Mouse (Mus musculus): Measurements from ENCODE around the gene Heg1. TPM values are rescaled to one million over a fixed set of nuclear protein-coding genes. Genes with fewer than 3 reads are reported as not detected.

Gene Heg1
- total RNA-seq, 2 experiments from 2014 or later: 1.8 to 12.2 TPM

DNA sequence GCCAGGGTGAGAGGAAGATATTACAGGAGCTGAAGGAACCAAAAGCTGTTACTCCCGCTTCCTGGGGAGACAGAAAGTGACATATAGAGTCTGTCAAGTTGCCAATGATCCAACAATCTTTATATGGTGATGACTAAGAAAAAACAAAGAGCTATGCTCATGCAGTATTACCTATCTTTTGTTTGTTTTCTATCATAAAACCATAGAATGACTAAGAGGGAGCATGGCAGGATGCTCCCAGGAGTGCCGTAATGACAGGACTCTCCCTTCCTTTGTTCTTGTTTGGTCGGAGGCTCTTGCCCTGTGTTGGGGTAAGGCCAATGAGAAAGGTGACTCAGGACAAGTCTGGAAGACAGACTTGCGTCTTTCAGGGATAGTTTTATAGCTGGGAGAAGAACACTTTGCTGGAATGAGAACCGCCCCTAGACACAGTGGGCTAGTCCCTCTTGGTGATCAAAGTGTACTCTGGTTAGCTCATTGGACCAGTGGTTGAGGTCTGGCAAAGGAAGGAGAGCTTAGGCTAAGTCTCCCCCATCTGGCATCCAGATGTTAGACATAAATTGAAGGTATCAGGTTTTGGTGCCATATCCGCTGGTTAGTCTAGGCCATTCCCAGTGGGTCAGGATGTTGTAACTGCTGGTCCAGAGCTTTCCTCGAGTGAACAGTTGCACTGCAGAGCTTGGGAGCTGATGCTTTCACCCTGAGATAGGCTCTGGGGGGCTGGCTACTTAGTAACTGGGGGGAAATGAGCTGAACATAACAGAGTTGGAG lies 55.0 kb downstream of the Heg1 start:
- ATAC-seq (replicated peaks; ENCODE audit: low FRiP score, poor library complexity, severe bottlenecking): no peak

GRCm38 (mm10) chr16:33739802-33740201 lies 55.6 kb downstream of the Heg1 start:
- no peak for ATAC-seq (replicated peaks; ENCODE audit: low FRiP score, poor library complexity, severe bottlenecking)

- ATAC-seq (replicated peaks; ENCODE audit: low FRiP score, poor library complexity, severe bottlenecking): no peak
Measured at GRCm38 (mm10) chr16:33740416-33740815, 56.2 kb downstream of the Heg1 start.

DNA sequence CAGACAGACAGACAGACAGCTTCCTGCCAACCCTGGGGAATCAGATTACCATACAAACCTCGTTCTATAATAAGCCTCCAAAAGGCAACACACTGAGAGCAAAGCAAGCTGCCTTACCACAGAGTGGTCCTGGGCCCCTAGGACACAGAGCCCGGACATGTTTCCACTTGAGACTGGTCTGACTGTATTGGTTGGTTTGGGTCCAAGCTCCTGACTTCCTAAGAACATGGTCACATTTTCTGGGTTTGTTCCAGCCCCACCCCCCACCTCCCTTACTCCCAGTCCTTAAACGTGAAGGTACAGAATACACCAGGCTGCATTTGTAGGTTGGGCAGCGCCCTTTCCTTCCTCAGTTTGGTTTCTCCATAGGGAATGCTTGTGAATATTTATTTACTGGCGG lies 57.6 kb downstream of the Heg1 start:
- no peak for ATAC-seq (replicated peaks; ENCODE audit: low FRiP score, poor library complexity, severe bottlenecking)

GRCm38 (mm10) chr16:33742233-33742632 lies 58.1 kb downstream of the Heg1 start:
- ATAC-seq (replicated peaks; ENCODE audit: low FRiP score, poor library complexity, severe bottlenecking): no peak

DNA sequence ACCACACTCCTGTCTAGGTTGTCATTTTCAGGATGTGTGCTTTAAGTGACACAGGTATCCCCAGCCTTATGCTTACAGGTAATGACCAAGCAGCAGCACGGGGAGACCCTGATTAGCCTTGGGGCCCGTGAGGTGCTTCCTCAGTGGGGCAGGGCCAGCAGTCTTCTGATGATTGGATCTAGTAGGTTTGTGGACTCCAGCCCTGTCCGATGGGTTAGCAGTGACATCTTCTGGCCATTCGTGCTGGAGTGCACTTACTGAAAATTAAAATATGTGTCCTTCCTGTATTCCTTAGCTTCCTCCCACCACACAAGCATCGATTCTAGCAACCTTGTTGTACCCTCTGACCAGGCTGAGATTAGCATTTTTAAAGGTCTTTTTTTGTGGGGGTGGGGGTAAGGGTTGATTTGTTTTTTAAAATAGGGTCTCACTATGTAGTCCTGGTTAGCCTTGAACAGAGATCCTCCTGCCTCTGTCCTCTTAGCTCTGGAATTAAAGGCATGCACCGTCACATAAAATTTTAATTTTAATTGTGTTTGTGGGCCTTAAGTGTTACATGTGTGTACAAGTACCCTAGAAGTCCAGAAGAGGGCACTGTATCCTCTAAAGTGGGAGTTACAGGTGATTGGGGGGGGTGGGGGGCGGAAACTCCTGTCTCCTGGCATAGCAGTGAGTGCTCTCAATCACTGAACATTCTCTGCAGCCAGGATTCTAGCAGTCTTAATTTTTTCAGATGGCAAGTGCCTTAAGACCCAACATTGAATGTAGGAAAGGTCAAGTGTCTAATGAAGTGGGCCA lies 60.7 kb downstream of the Heg1 start:
- no peak for ATAC-seq (replicated peaks; ENCODE audit: low FRiP score, poor library complexity, severe bottlenecking)

GRCm38 (mm10) chr16:33745457-33745856 lies 61.3 kb downstream of the Heg1 start:
- no peak for ATAC-seq (replicated peaks; ENCODE audit: low FRiP score, poor library complexity, severe bottlenecking)

GRCm38 (mm10) chr16:33746074-33746676 lies 62.0 kb downstream of the Heg1 start:
- no peak for ATAC-seq (replicated peaks; ENCODE audit: low FRiP score, poor library complexity, severe bottlenecking)

DNA sequence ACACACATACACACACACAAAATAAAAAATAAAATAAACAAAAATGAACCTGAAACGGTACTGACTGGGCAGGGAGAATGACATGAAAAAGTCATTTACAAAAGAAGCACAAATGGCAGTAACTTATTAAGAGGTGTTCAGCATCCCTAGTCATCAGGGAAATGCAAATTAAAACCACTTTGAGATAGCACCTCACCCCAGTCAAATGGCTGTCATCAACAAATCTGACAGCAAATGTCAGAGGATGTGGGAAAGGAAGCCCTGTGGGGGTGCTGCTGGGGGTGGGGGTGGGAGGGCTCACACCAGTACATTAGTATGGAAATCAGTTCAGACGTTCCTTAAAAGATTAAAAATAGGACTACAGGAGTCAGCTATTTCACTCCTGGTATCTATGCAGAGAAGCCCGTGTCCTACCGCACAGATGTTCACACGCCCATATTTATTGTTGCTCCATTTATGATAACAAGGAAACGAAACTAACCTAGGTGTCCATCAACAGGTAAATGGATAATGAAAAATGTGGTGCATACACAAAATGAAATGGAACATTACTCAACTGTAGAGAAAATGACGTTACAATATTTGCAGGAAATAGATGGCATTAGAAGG lies 63.3 kb downstream of the Heg1 start:
- no peak for ATAC-seq (replicated peaks; ENCODE audit: low FRiP score, poor library complexity, severe bottlenecking)

DNA sequence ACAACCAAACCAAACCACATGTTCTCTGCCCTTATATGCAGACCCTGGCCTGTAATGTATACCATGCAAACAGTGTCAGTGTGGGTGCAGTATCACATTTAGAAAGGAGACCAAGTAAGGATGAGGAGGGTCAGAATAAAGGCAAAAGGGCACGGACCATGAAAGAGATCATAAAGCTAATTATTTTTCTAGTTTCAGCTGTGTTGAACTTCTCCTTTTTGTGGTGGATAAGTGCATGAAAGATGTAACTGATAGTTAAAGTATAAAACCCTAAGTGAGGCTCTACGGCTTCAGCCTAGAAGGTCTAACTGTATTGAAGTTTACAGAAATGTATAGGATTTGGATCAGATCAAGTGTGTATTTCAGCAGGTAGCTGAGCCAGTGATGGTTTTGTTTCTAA lies 63.8 kb downstream of the Heg1 start:
- ATAC-seq (replicated peaks; ENCODE audit: low FRiP score, poor library complexity, severe bottlenecking): no peak

DNA sequence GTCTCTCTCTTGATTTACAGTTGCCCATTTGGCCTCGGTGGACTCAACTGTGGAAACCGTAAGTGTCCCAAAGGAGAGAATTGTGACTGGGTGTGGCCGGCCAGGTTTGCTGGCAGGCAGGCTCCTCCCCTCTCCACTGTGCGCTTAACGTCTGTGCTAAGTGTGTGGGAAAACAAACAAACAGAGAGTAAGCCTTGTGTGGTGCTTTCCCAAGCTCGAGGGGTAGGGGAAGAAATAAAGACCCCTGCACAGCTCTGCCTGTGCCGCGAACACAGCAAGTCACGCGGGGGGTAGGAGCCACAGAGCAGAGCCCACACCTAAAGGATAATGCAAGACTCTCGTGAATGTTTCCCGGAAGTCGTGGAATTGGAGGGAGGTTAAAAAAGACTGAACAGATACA lies 67.0 kb downstream of the Heg1 start:
- ATAC-seq (replicated peaks; ENCODE audit: low FRiP score, poor library complexity, severe bottlenecking): peak; percentile 67

GRCm38 (mm10) chr16:33751590-33751989 lies 67.4 kb downstream of the Heg1 start:
- ATAC-seq (replicated peaks; ENCODE audit: low FRiP score, poor library complexity, severe bottlenecking): peak; percentile 50

DNA sequence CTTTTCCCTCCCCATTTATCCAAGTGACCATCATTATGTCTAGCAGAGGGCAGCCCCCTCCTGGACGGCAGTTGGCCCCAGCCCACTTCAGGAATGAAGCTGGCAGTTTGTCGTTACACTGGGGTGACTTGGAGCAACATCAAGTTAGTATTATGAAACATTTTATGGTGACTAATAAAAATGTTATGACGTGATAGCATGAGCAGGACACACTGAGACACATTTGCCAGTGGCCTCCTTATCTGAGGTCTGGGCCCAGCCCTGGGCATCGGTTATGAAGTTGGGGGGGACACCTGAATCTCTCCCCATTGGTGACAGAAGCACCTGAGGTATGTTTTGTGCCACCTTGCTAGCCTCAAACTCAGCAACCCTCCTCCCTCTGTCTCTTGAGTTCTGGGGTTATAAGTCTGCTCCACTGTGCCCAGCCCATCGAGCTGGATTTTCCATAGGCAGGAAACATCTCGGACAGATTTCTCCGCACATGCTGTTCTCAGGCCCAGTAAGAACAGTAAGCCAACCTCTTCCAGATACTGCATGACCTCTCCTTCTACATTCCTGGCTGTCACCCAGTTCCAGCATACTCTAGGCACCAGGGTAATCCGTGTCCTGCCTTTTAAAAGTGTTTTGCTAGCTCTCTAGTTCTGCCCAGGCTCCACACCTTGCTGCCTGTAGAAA lies 68.9 kb downstream of the Heg1 start:
- ATAC-seq (replicated peaks; ENCODE audit: low FRiP score, poor library complexity, severe bottlenecking): no peak

GRCm38 (mm10) chr16:33755293-33755692 lies 71.1 kb downstream of the Heg1 start:
- ATAC-seq (replicated peaks; ENCODE audit: low FRiP score, poor library complexity, severe bottlenecking): 0 out of 2 replicates have a peak, but pooled peaks have one; percentile 46

DNA sequence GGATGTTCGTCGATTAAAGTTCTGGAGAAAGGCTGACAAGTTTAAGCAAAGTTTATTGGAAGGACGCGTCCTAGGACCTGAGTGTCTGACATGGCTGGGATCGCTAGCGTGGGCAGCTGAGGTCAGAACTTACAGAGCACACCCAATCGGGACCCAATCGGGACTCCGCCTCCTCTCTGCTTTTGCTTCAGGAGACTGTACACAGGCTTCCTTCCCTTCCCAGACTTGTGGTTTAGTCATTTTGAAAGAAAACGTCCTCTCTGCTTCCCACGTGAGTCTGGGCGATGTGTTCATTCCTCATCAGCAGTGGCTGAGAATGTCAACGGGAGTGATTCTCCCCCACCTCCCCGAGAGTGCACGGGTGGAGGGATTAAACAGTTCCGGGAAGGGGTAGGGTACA lies 71.8 kb downstream of the Heg1 start:
- peak; percentile 84 for ATAC-seq (replicated peaks; ENCODE audit: low FRiP score, poor library complexity, severe bottlenecking)

- peak; percentile 43 for ATAC-seq (replicated peaks; ENCODE audit: low FRiP score, poor library complexity, severe bottlenecking)
Measured at GRCm38 (mm10) chr16:33756396-33756795, 72.2 kb downstream of the Heg1 start.

- ATAC-seq (replicated peaks; ENCODE audit: low FRiP score, poor library complexity, severe bottlenecking): no peak
Measured at GRCm38 (mm10) chr16:33759207-33759606, 75.0 kb downstream of the Heg1 start.

DNA sequence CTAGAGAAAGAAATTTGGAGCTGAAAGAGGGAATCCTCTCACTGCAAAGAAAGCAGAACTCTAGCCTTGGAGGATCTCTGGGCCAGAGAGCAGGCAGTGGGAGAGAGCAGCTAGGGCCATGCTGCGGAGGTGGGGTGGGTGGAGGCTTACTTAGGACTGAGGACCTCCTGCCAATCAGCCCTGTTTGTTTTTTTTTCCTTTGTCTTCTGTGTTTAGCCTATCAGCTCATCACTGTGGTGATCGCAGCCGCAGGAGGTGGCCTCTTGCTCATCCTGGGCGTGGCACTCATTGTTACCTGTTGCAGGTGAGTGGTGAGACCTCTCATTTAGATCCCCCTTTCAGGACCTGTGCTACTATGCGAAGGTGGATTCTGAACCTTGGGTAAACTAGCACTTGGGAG lies 76.4 kb downstream of the Heg1 start:
- no peak for ATAC-seq (replicated peaks; ENCODE audit: low FRiP score, poor library complexity, severe bottlenecking)

GRCm38 (mm10) chr16:33760996-33761395 lies 76.8 kb downstream of the Heg1 start:
- ATAC-seq (replicated peaks; ENCODE audit: low FRiP score, poor library complexity, severe bottlenecking): no peak
